Mouse (Mus musculus): ENCODE data around the gene Kcnj14. TPM values are rescaled to one million over a fixed set of nuclear protein-coding genes. Genes with fewer than 3 reads are reported as not detected.

The Kcnj14 gene
- polyA plus RNA-seq, 1 experiment, result 0.05 TPM

DNA sequence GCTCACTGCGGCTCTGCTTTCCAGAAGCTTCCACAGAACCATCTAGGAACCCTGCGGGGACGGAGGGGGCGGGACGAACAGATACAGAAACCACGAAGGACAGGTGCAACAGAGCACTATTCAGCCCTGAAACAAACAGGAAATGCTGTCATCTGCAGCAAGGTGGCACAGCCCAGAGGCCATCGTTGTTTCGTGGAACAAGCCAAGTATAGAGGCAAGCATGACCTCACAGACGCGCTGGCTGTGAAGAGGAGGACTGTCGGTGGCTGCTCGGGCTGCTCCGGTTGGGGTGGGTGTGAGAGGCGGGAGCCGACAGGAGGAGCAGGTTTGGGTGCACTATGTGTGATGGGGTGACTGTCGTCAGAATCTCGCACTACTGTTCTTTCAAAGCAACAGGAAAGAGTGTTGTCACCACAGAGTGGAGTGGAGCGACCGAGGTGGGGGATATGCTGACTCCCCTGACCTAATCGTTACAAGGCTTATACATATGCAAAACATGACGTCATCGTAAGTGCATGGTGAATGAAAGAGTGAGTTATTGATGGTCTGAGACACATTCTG is 45.4 kb downstream of the Kcnj14 start:
- no peak for TF ChIP-seq POLR2A (IDR thresholded peaks at IDR 0.05; ENCODE audit: insufficient read length, low read depth)
- TF ChIP-seq CEBPB (IDR thresholded peaks at IDR 0.05; ENCODE audit: insufficient read depth, poor library complexity, severe bottlenecking), result no peak
- TF ChIP-seq E2F4 (IDR thresholded peaks at IDR 0.05; ENCODE audit: insufficient read depth), result no peak
- TF ChIP-seq MYOD1 (IDR thresholded peaks at IDR 0.05; ENCODE audit: control insufficient read depth in 1 of 3, insufficient read length in 2 of 3, low read depth in 2 of 3), result no peak
- no peak for TF ChIP-seq TCF3 (IDR thresholded peaks at IDR 0.05; ENCODE audit: insufficient read length, low read depth)
- no peak for TF ChIP-seq TCF12 (IDR thresholded peaks at IDR 0.05; ENCODE audit: insufficient read depth, poor library complexity, severe bottlenecking)
- TF ChIP-seq POLR2AphosphoS2 (IDR thresholded peaks at IDR 0.05; ENCODE audit: insufficient read length, low read depth), result no peak
- no peak for TF ChIP-seq REST (IDR thresholded peaks at IDR 0.05; ENCODE audit: insufficient read depth, insufficient read length)
- no peak for TF ChIP-seq MAX (IDR thresholded peaks at IDR 0.05; ENCODE audit: low read depth)
- TF ChIP-seq MYOG (IDR thresholded peaks at IDR 0.05; ENCODE audit: control insufficient read depth in 1 of 3, insufficient read depth in 1 of 3, insufficient read length in 2 of 3, low read depth in 2 of 3), result no peak
- no peak for TF ChIP-seq SRF (IDR thresholded peaks at IDR 0.05; ENCODE audit: control insufficient read depth, insufficient read length, low read depth)
- TF ChIP-seq USF1 (IDR thresholded peaks at IDR 0.05; ENCODE audit: low read depth), result no peak
- Histone ChIP-seq H3K27me3 (ENCODE audit: control insufficient read depth, insufficient read depth, insufficient read length) (peaks cover 10% of the 10 kb centered on the region), H3ac (ENCODE audit: control insufficient read depth, insufficient read length) (no peak overlapping the region), H3K4me3 (no peak overlapping the region), H3K79me2 (ENCODE audit: control insufficient read depth, insufficient read depth) (no peaks in the 10 kb centered on the region), H3K4me2 (ENCODE audit: low read depth) (no peak overlapping the region), H3K36me3 (ENCODE audit: control insufficient read depth, insufficient read depth) (no peaks in the 10 kb centered on the region)

DNA sequence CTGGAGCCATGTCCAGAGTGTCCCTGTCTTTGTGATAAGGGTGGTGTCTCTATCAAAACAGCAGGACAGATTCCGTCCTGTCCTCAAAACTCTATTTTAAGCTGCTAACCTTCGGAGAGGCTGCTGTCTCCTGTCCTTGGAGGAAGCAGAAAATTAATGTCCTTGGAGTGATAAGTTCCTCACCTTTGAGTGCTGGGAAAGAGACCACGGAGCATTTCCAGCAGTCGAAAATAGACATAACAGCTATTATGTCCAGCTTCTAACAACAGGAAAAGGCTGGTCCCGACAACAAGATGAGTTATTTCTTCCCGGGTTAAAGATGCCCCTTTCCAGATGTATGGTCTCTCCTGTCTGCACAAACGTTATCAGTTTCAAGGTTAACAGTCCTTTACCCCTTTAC is 49.3 kb downstream of the Kcnj14 start:
- Histone ChIP-seq H3ac (ENCODE audit: control insufficient read depth, insufficient read length) (no peak overlapping the region), H3K36me3 (ENCODE audit: control insufficient read depth, insufficient read depth) (no peaks in the 10 kb centered on the region), H3K4me3 (no peak overlapping the region), H3K27me3 (ENCODE audit: control insufficient read depth, insufficient read depth, insufficient read length) (peaks cover 18% of the 10 kb centered on the region), H3K4me2 (ENCODE audit: low read depth) (no peak overlapping the region), H3K79me2 (ENCODE audit: control insufficient read depth, insufficient read depth) (no peaks in the 10 kb centered on the region)
- TF ChIP-seq USF1 (IDR thresholded peaks at IDR 0.05; ENCODE audit: low read depth) (no peak), TCF12 (IDR thresholded peaks at IDR 0.05; ENCODE audit: insufficient read depth, poor library complexity, severe bottlenecking) (no peak), MYOD1 (IDR thresholded peaks at IDR 0.05; ENCODE audit: control insufficient read depth in 1 of 3, insufficient read length in 2 of 3, low read depth in 2 of 3) (no peak), CEBPB (IDR thresholded peaks at IDR 0.05; ENCODE audit: insufficient read depth, poor library complexity, severe bottlenecking) (no peak)

DNA sequence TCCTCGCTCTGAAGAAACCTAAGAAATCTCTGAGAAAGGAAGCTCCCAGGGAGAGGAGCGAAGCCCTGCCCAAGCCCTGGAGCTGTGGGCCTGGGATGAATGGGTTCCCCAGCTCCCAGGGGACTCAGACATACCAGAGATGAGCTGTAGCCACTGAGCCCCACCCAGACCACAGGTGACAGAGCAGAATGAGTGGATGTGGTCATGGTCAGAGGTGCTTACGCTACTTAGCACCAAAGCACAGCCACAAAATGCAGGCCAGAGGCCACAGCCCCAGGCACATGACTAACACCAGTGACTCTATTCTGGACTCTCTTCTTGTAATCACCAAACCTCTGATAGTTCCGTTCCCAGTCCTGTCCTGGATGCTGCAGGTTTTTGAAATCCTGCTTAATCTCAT is 53.5 kb downstream of the Kcnj14 start:
- Histone ChIP-seq H3K4me3 (no peak overlapping the region), H3K27me3 (ENCODE audit: control insufficient read depth, insufficient read depth, insufficient read length) (peaks cover 18% of the 10 kb centered on the region), H3K79me2 (ENCODE audit: control insufficient read depth, insufficient read depth) (no peaks in the 10 kb centered on the region), H3ac (ENCODE audit: control insufficient read depth, insufficient read length) (no peak overlapping the region), H3K4me2 (ENCODE audit: low read depth) (peak overlapping the region; percentile 21), H3K36me3 (ENCODE audit: control insufficient read depth, insufficient read depth) (no peaks in the 10 kb centered on the region)
- TF ChIP-seq E2F4 (IDR thresholded peaks at IDR 0.05; ENCODE audit: insufficient read depth) (no peak), USF1 (IDR thresholded peaks at IDR 0.05; ENCODE audit: low read depth) (no peak), MAX (IDR thresholded peaks at IDR 0.05; ENCODE audit: low read depth) (no peak), CEBPB (IDR thresholded peaks at IDR 0.05; ENCODE audit: insufficient read depth, poor library complexity, severe bottlenecking) (no peak), POLR2AphosphoS2 (IDR thresholded peaks at IDR 0.05; ENCODE audit: insufficient read length, low read depth) (no peak), MYOD1 (IDR thresholded peaks at IDR 0.05; ENCODE audit: control insufficient read depth in 1 of 3, insufficient read length in 2 of 3, low read depth in 2 of 3) (peak in 2 of 3 experiments; percentile 10 to 68), TCF12 (IDR thresholded peaks at IDR 0.05; ENCODE audit: insufficient read depth, poor library complexity, severe bottlenecking) (no peak), SRF (IDR thresholded peaks at IDR 0.05; ENCODE audit: control insufficient read depth, insufficient read length, low read depth) (no peak), TCF3 (IDR thresholded peaks at IDR 0.05; ENCODE audit: insufficient read length, low read depth) (no peak), POLR2A (IDR thresholded peaks at IDR 0.05; ENCODE audit: insufficient read length, low read depth) (no peak), REST (IDR thresholded peaks at IDR 0.05; ENCODE audit: insufficient read depth, insufficient read length) (no peak), MYOG (IDR thresholded peaks at IDR 0.05; ENCODE audit: control insufficient read depth in 1 of 3, insufficient read depth in 1 of 3, insufficient read length in 2 of 3, low read depth in 2 of 3) (peak in 1 of 3 experiments; percentile 63)

DNA sequence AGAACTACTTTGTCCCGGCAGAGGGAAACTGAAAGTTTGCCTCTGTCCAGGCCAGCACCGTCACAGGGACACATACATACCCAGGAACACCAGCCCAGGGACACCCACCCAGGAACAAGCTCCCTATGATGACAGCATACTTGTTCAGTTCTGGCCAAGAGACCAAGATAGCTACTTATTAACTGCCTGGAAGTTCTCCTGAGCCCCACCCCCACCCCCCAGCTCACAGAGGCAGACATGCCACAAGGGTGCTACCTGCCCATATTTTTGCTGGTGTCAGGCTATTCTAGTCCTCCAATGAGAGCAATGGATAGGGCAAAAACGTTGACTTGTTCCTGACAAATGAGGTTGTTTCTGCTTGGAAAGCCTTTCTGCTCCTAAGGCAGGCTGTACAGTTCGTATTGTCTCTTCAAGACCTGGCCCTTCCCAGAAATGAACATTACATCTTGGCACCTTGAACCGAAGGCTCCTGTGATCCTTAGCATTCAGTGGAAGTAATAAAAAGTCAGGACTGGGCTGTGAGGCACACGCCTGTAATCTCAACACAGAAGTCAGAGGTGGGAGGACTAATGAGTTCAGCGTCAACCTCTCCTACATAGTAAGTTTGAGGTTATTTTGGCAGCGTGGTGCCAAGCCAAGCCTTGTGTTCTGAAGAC is 54.0 kb downstream of the Kcnj14 start:
- Histone ChIP-seq H3K4me3 (no peak overlapping the region), H3K79me2 (ENCODE audit: control insufficient read depth, insufficient read depth) (no peaks in the 10 kb centered on the region), H3K27me3 (ENCODE audit: control insufficient read depth, insufficient read depth, insufficient read length) (peaks cover 18% of the 10 kb centered on the region), H3K4me2 (ENCODE audit: low read depth) (peak overlapping the region; percentile 21), H3ac (ENCODE audit: control insufficient read depth, insufficient read length) (no peak overlapping the region), H3K36me3 (ENCODE audit: control insufficient read depth, insufficient read depth) (no peaks in the 10 kb centered on the region)
- TF ChIP-seq REST (IDR thresholded peaks at IDR 0.05; ENCODE audit: insufficient read depth, insufficient read length), result no peak
- no peak for TF ChIP-seq MYOD1 (IDR thresholded peaks at IDR 0.05; ENCODE audit: control insufficient read depth in 1 of 3, insufficient read length in 2 of 3, low read depth in 2 of 3)
- TF ChIP-seq TCF3 (IDR thresholded peaks at IDR 0.05; ENCODE audit: insufficient read length, low read depth), result no peak
- no peak for TF ChIP-seq MAX (IDR thresholded peaks at IDR 0.05; ENCODE audit: low read depth)
- no peak for TF ChIP-seq E2F4 (IDR thresholded peaks at IDR 0.05; ENCODE audit: insufficient read depth)
- no peak for TF ChIP-seq POLR2AphosphoS2 (IDR thresholded peaks at IDR 0.05; ENCODE audit: insufficient read length, low read depth)
- no peak for TF ChIP-seq MYOG (IDR thresholded peaks at IDR 0.05; ENCODE audit: control insufficient read depth in 1 of 3, insufficient read depth in 1 of 3, insufficient read length in 2 of 3, low read depth in 2 of 3)
- no peak for TF ChIP-seq CEBPB (IDR thresholded peaks at IDR 0.05; ENCODE audit: insufficient read depth, poor library complexity, severe bottlenecking)
- no peak for TF ChIP-seq POLR2A (IDR thresholded peaks at IDR 0.05; ENCODE audit: insufficient read length, low read depth)
- TF ChIP-seq USF1 (IDR thresholded peaks at IDR 0.05; ENCODE audit: low read depth), result no peak
- TF ChIP-seq SRF (IDR thresholded peaks at IDR 0.05; ENCODE audit: control insufficient read depth, insufficient read length, low read depth), result no peak
- TF ChIP-seq TCF12 (IDR thresholded peaks at IDR 0.05; ENCODE audit: insufficient read depth, poor library complexity, severe bottlenecking), result no peak
